Mouse (Mus musculus) erythroblast, embryonic 14.5 days (primary cell): ENCODE measurements around the gene Arhgap45. TPM values are rescaled to one million over a fixed set of nuclear protein-coding genes. Genes with fewer than 3 reads are reported as not detected.

Experiments
- H3K27me3 ChIP-seq: 2 replicates; pipeline ENCODE4 v1.6.1; 2012; ENCODE audit warnings: inconsistent platforms; ENCODE audit not compliant: control insufficient read depth
- H3K36me3 ChIP-seq: 2 replicates; pipeline ENCODE4 v1.6.1; 2012; ENCODE audit warnings: mild to moderate bottlenecking, inconsistent platforms; ENCODE audit not compliant: control insufficient read depth
- H3K4me1 ChIP-seq: 2 replicates; pipeline ENCODE4 v1.6.1; 2012; ENCODE audit warnings: inconsistent platforms; ENCODE audit not compliant: control insufficient read depth
- H3K4me3 ChIP-seq: replicated peaks from 2 replicates; pipeline ENCODE3; 2012; ENCODE audit warnings: moderate library complexity, mild to moderate bottlenecking, inconsistent platforms
- H3K9me3 ChIP-seq: 2 replicates; pipeline ENCODE4 v1.6.1; 2012; ENCODE audit warnings: low read length, inconsistent platforms, mixed read lengths; ENCODE audit not compliant: control insufficient read depth
- GATA1 ChIP-seq: IDR thresholded peaks from 2 replicates; pipeline ENCODE4 v1.6.1; 2012; ENCODE audit warnings: low read length, inconsistent platforms, mixed read lengths
- TAL1 ChIP-seq: IDR thresholded peaks from 3 replicates; pipeline ENCODE4 v1.6.1; 2012; ENCODE audit warnings: low read length, inconsistent platforms, mixed read lengths
- polyA plus RNA-seq: library from polyadenylated mRNA; stranded (reverse); fragments of >175 nt; gene quantifications from 2 replicates; pipeline ENCODE4 v1.2.3, GENCODE M21; 2012

The Arhgap45 gene
- polyA plus RNA-seq, 1 experiment = 1.7 TPM

- no peak overlapping the region for H3K4me3 ChIP-seq
- H3K9me3 ChIP-seq = no peaks in the 10 kb centered on the region
- H3K27me3 ChIP-seq = no peaks in the 10 kb centered on the region
- peaks cover 72% of the 10 kb centered on the region for H3K36me3 ChIP-seq
- no peak for TF ChIP-seq GATA1
- no peak for TF ChIP-seq TAL1
- peaks cover 57% of the 10 kb centered on the region for H3K4me1 ChIP-seq
These were observed 9.0 kb downstream of the Arhgap45 start for GRCm38 (mm10) chr10:80025463-80025862.

DNA sequence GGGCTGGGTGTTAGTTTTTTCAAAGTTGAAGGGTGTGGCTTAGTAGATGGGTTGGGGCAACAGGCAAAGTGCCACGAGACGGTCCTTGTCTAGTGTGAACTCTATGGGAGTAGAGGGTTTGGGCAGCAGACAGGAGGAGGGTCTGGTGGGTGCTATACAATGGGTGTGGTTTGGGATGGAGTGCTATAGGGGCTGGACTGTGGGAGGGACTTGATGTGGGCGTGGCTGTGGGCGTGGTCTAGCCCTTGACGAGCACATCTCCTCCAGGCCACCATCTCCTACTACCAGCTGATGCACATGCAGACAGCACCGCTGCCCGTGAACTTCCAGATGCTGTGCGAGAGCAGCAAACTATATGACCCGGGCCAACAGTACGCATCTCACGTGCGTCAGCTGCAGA lies 9.4 kb downstream of the Arhgap45 start:
- no peak overlapping the region for H3K4me3 ChIP-seq
- TF ChIP-seq GATA1 = no peak
- no peak for TF ChIP-seq TAL1
- no peaks in the 10 kb centered on the region for H3K27me3 ChIP-seq
- no peaks in the 10 kb centered on the region for H3K9me3 ChIP-seq
- peaks cover 53% of the 10 kb centered on the region for H3K4me1 ChIP-seq
- H3K36me3 ChIP-seq = peaks cover 72% of the 10 kb centered on the region

DNA sequence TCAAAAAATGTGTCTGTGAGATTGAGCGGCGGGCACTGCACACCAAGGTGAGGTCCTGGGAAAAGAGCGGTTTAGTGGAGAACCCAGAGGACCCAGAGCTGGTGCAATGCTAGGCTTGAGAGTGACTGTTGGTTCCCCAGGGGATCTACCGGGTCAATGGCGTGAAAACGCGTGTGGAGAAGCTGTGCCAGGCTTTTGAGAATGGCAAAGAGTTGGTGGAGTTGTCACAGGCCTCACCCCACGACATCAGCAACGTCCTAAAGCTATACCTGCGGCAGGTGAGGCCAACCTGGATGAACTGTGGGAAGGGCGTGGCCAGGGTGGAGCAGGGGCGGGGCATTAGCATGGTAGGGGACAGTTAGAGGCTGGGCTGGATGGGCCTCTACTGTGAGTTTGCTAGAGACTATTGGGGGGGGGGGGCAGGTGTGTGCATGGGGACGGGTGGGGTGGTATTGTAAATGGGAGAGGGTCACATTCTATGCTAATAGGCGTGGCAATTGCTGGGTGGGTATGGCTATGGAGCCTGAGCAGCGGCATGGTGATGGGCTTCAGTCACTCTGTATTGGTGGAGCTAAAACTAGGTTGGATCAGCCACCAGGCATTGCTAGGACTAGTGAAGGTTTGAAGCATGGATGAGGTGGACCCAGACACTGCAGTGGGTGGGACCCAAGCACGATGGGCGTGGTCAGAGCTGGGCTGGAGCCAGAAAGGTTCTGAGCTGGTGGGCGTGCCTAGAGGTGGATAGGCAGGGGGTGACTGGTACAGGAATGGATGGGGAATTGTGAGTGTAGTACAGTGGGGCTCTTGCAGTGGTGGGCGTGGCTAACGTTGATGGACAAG lies 11.4 kb downstream of the Arhgap45 start:
- no peaks in the 10 kb centered on the region for H3K9me3 ChIP-seq
- TF ChIP-seq GATA1 (no peak), TAL1 (no peak)
- H3K36me3 ChIP-seq = peaks cover 60% of the 10 kb centered on the region
- H3K27me3 ChIP-seq = no peaks in the 10 kb centered on the region
- H3K4me3 ChIP-seq = no peak overlapping the region
- H3K4me1 ChIP-seq = peaks cover 49% of the 10 kb centered on the region

GRCm38 (mm10) chr10:80028521-80028846 lies 12.0 kb downstream of the Arhgap45 start:
- no peak for TF ChIP-seq TAL1
- TF ChIP-seq GATA1 = no peak
- no peaks in the 10 kb centered on the region for H3K9me3 ChIP-seq
- no peak overlapping the region for H3K4me3 ChIP-seq
- no peaks in the 10 kb centered on the region for H3K27me3 ChIP-seq
- H3K4me1 ChIP-seq = peaks cover 54% of the 10 kb centered on the region
- H3K36me3 ChIP-seq = peaks cover 58% of the 10 kb centered on the region

DNA sequence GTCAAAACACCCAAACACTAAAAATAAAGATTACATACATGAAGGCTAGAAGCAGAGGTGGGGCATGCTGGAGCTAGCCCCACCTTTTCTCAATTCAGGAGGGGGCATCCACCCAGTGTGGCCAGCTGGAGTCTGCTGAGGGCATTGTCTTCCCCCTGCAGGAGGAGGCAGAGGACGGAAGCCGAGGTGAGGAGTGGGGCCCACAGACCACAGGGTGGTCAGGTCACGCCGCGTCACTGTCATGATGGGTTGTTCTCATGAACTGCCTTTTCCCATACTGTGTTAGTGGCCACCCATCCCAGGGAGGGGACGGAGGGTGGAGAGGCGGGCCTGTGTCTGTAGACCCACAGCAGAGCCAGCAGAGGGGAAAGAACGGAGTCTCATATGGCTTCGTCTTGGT lies 13.7 kb downstream of the Arhgap45 start:
- TF ChIP-seq GATA1 (no peak), TAL1 (no peak)
- no peaks in the 10 kb centered on the region for H3K9me3 ChIP-seq
- no peak overlapping the region for H3K4me3 ChIP-seq
- peaks cover 63% of the 10 kb centered on the region for H3K36me3 ChIP-seq
- no peaks in the 10 kb centered on the region for H3K27me3 ChIP-seq
- peaks cover 54% of the 10 kb centered on the region for H3K4me1 ChIP-seq

DNA sequence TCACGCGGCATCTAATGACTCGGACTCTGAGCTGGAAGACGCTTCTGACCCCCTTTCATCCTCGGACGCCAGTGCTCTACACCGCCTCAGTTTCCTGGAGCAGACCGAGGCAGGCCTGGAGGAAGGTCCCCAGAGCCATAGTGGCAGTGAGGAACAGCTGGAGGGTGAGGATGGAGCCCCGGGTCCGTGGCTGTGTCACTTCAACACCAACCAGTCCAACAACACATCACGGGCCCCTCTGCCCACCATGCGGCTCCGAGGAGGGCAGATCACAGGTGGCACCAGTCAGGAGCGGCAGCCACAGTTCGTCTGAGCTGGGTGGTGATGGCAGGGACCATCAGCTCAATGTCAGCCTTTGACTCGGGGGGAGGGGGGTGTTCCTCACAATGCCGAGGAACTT lies 14.3 kb downstream of the Arhgap45 start:
- no peaks in the 10 kb centered on the region for H3K27me3 ChIP-seq
- H3K4me3 ChIP-seq = no peak overlapping the region
- peaks cover 68% of the 10 kb centered on the region for H3K36me3 ChIP-seq
- H3K4me1 ChIP-seq = peaks cover 48% of the 10 kb centered on the region
- no peaks in the 10 kb centered on the region for H3K9me3 ChIP-seq
- TF ChIP-seq GATA1 (no peak), TAL1 (no peak)

GRCm38 (mm10) chr10:80032799-80033480 lies 16.5 kb downstream of the Arhgap45 start:
- H3K27me3 ChIP-seq = no peaks in the 10 kb centered on the region
- peaks cover 33% of the 10 kb centered on the region for H3K4me1 ChIP-seq
- H3K4me3 ChIP-seq = no peak overlapping the region
- no peaks in the 10 kb centered on the region for H3K9me3 ChIP-seq
- peaks cover 69% of the 10 kb centered on the region for H3K36me3 ChIP-seq
- TF ChIP-seq GATA1 = no peak
- TF ChIP-seq TAL1 = no peak

DNA sequence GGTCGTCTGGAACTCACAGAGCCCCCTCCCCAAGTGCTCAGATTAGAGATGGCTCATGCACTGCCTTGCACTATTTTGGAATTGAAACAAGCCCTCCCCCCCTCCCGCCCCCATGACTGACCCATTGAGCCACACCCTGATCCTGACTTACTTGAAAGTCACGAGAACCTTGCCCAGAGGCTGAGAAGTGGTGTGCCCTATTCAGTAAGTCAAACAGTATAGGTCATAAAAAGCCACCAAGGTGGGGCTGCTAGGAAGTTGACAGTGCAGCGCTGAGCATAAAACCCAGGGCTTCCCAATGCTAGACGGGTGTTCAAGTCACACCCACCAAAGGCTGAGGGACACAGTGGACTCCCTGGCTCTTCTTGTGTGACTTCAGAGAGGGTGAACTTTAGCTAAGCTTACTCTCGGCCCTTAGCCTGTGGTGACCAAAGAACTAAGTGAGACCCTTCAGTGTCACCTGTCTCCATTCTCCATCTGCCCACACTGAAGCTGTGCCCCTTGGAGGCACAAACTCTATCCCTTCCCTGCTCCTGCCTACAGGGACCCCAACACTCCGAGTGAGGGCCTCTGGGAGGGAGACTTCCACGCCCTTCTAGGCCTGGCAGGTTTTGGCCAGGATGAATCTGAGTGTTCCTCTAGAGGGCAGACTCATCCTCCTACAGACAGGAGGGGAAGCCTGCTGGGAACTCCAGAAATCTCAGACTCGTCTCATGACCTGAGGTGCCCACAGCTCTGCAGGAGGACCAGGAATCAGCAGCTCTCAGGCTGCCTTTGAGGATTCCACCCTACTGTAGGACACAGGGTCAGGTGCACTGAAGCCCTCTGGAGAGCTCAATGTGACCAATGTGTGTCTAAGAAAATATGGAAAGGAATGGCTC lies 17.3 kb downstream of the Arhgap45 start:
- Histone ChIP-seq H3K4me3 (no peak overlapping the region), H3K36me3 (peaks cover 69% of the 10 kb centered on the region), H3K27me3 (no peaks in the 10 kb centered on the region), H3K4me1 (peaks cover 33% of the 10 kb centered on the region), H3K9me3 (no peaks in the 10 kb centered on the region)
- TF ChIP-seq GATA1 (no peak), TAL1 (no peak)

DNA sequence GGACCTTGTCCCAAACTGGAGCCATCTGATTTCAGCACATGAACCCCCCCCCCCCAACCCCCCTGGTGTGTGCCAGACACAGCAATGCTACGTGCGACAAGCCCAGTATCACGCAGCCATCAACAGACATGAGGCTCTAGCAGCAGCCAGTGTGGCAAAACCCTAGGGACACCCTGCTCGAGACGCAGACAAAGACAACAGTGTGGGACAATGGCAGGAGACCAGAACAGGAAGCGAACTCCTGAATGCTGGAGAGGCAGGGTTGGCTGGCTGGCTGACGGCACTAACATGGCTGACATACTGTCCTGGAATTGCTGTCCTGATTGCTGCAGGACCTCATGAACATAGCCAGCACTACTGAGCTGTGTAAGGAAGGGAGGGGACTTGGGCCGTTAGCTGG lies 18.7 kb downstream of the Arhgap45 start:
- no peak overlapping the region for H3K4me3 ChIP-seq
- no peak for TF ChIP-seq GATA1
- no peak for TF ChIP-seq TAL1
- H3K36me3 ChIP-seq = peaks cover 61% of the 10 kb centered on the region
- no peaks in the 10 kb centered on the region for H3K9me3 ChIP-seq
- peaks cover 44% of the 10 kb centered on the region for H3K4me1 ChIP-seq
- no peaks in the 10 kb centered on the region for H3K27me3 ChIP-seq
